Mouse (Mus musculus): ENCODE data around the gene Osbpl3. TPM values are rescaled to one million over a fixed set of nuclear protein-coding genes. Genes with fewer than 3 reads are reported as not detected.

Osbpl3 gene
- total and polyA plus RNA-seq, 3 experiments = 12.8 to 26.5 (median 25.4) TPM

- no peak overlapping the region for H3K9ac ChIP-seq (ENCODE audit: low read depth, low read length)
- no peak overlapping the region for H3K27ac ChIP-seq
- H3K79me2 ChIP-seq (replicated peaks; ENCODE audit: control insufficient read depth, insufficient read depth, low read length) = 0 out of 2 replicates have a peak, but pooled peaks cover 1% of the 10 kb centered on the region
- intact Hi-C loops (cut with DNase I) = no loop called here
- 53% methylated on average over 5 of the region's 5 CpGs for WGBS
- no peaks in the 10 kb centered on the region for H3K27me3 ChIP-seq (ENCODE audit: control insufficient read depth, insufficient read depth, low read length)
- no peaks in the 10 kb centered on the region for H3K36me3 ChIP-seq (ENCODE audit: control insufficient read depth, insufficient read depth, low read length)
- no peaks in the 10 kb centered on the region for H3K4me1 ChIP-seq (ENCODE audit: control insufficient read depth, insufficient read depth, low read length)
- DNase-seq = no peak
- TF ChIP-seq CTCF (IDR thresholded peaks at IDR 0.05) (no peak), POLR2A (IDR thresholded peaks at IDR 0.05; ENCODE audit: insufficient read depth, low read depth, low read length) (no peak), EP300 (IDR thresholded peaks at IDR 0.05; ENCODE audit: insufficient read depth, low read depth, low read length) (no peak)
- H3K4me3 ChIP-seq = no peak overlapping the region
Measured at GRCm38 (mm10) chr6:50372516-50373424, 83.2 kb downstream of the Osbpl3 start.

GRCm38 (mm10) chr6:50371501-50372086, 84.4 kb downstream of the Osbpl3 start:
- Histone ChIP-seq H3K4me3 (no peak overlapping the region), H3K79me2 (replicated peaks; ENCODE audit: control insufficient read depth, insufficient read depth, low read length) (no peaks in the 10 kb centered on the region), H3K36me3 (ENCODE audit: control insufficient read depth, insufficient read depth, low read length) (no peaks in the 10 kb centered on the region), H3K27ac (no peak overlapping the region), H3K4me1 (ENCODE audit: control insufficient read depth, insufficient read depth, low read length) (peaks cover 3% of the 10 kb centered on the region; the same call in 1 of the 2 replicates), H3K27me3 (ENCODE audit: control insufficient read depth, insufficient read depth, low read length) (no peaks in the 10 kb centered on the region), H3K9ac (ENCODE audit: low read depth, low read length) (no peak overlapping the region)
- 82% methylated on average over 8 of the region's 8 CpGs for WGBS
- DNase-seq = no peak
- intact Hi-C loops (cut with DNase I) = no loop called here
- TF ChIP-seq EP300 (IDR thresholded peaks at IDR 0.05; ENCODE audit: insufficient read depth, low read depth, low read length) = no peak
- TF ChIP-seq CTCF (IDR thresholded peaks at IDR 0.05) = no peak
- no peak for TF ChIP-seq POLR2A (IDR thresholded peaks at IDR 0.05; ENCODE audit: insufficient read depth, low read depth, low read length)

GRCm38 (mm10) chr6:50368502-50369292, 87.3 kb downstream of the Osbpl3 start:
- WGBS = 96% methylated on average over 8 of the region's 8 CpGs

GRCm38 (mm10) chr6:50367836-50368235, 88.2 kb downstream of the Osbpl3 start:
- no peaks in the 10 kb centered on the region for H3K79me2 ChIP-seq (replicated peaks; ENCODE audit: control insufficient read depth, insufficient read depth, low read length)
- intact Hi-C loops (cut with DNase I) = no loop called here
- no peaks in the 10 kb centered on the region for H3K27me3 ChIP-seq (ENCODE audit: control insufficient read depth, insufficient read depth, low read length)
- no peak overlapping the region for H3K4me3 ChIP-seq
- no peak for TF ChIP-seq CTCF (IDR thresholded peaks at IDR 0.05)
- no peak for TF ChIP-seq POLR2A (IDR thresholded peaks at IDR 0.05; ENCODE audit: insufficient read depth, low read depth, low read length)
- no peak for TF ChIP-seq EP300 (IDR thresholded peaks at IDR 0.05; ENCODE audit: insufficient read depth, low read depth, low read length)
- no peaks in the 10 kb centered on the region for H3K36me3 ChIP-seq (ENCODE audit: control insufficient read depth, insufficient read depth, low read length)
- H3K9ac ChIP-seq (ENCODE audit: low read depth, low read length) = no peak overlapping the region
- peaks cover 10% of the 10 kb centered on the region; the same call in 1 of the 2 replicates for H3K4me1 ChIP-seq (ENCODE audit: control insufficient read depth, insufficient read depth, low read length)
- no peak for DNase-seq
- H3K27ac ChIP-seq = peak overlapping the region; percentile 26
- 65% methylated on average over 5 of the region's 5 CpGs for WGBS

More at GRCm38 (mm10) chr6:50368502-50369292, 87.3 kb downstream of the Osbpl3 start:
- Histone ChIP-seq H3K27ac (no peak overlapping the region), H3K79me2 (replicated peaks; ENCODE audit: control insufficient read depth, insufficient read depth, low read length) (no peaks in the 10 kb centered on the region), H3K36me3 (ENCODE audit: control insufficient read depth, insufficient read depth, low read length) (no peaks in the 10 kb centered on the region), H3K4me1 (ENCODE audit: control insufficient read depth, insufficient read depth, low read length) (peaks cover 9% of the 10 kb centered on the region; the same call in 1 of the 2 replicates), H3K9ac (ENCODE audit: low read depth, low read length) (no peak overlapping the region), H3K4me3 (no peak overlapping the region), H3K27me3 (ENCODE audit: control insufficient read depth, insufficient read depth, low read length) (no peaks in the 10 kb centered on the region)
- TF ChIP-seq CTCF (IDR thresholded peaks at IDR 0.05) = no peak
- TF ChIP-seq POLR2A (IDR thresholded peaks at IDR 0.05; ENCODE audit: insufficient read depth, low read depth, low read length) = no peak
- TF ChIP-seq EP300 (IDR thresholded peaks at IDR 0.05; ENCODE audit: insufficient read depth, low read depth, low read length) = no peak
- no peak for DNase-seq
- intact Hi-C loops (cut with DNase I) = no loop called here

GRCm38 (mm10) chr6:50366724-50367123, 89.3 kb downstream of the Osbpl3 start:
- intact Hi-C loops (cut with DNase I) = no loop called here
- TF ChIP-seq CTCF (IDR thresholded peaks at IDR 0.05) (no peak), POLR2A (IDR thresholded peaks at IDR 0.05; ENCODE audit: insufficient read depth, low read depth, low read length) (no peak), EP300 (IDR thresholded peaks at IDR 0.05; ENCODE audit: insufficient read depth, low read depth, low read length) (0 out of 2 replicates have a peak, but pooled peaks have one; percentile 28)
- peak overlapping the region; percentile 88 for H3K27ac ChIP-seq
- no peaks in the 10 kb centered on the region for H3K79me2 ChIP-seq (replicated peaks; ENCODE audit: control insufficient read depth, insufficient read depth, low read length)
- peaks cover 11% of the 10 kb centered on the region; the same call in 1 of the 2 replicates for H3K4me1 ChIP-seq (ENCODE audit: control insufficient read depth, insufficient read depth, low read length)
- no peak overlapping the region for H3K4me3 ChIP-seq
- H3K36me3 ChIP-seq (ENCODE audit: control insufficient read depth, insufficient read depth, low read length) = no peaks in the 10 kb centered on the region
- 60% methylated on average over 5 of the region's 5 CpGs for WGBS
- H3K9ac ChIP-seq (ENCODE audit: low read depth, low read length) = peak overlapping the region; percentile 21; the same call in 1 of the 2 replicates
- DNase-seq = peak; percentile 44 to 70
- no peaks in the 10 kb centered on the region for H3K27me3 ChIP-seq (ENCODE audit: control insufficient read depth, insufficient read depth, low read length)
